In the genomic region with DNA sequence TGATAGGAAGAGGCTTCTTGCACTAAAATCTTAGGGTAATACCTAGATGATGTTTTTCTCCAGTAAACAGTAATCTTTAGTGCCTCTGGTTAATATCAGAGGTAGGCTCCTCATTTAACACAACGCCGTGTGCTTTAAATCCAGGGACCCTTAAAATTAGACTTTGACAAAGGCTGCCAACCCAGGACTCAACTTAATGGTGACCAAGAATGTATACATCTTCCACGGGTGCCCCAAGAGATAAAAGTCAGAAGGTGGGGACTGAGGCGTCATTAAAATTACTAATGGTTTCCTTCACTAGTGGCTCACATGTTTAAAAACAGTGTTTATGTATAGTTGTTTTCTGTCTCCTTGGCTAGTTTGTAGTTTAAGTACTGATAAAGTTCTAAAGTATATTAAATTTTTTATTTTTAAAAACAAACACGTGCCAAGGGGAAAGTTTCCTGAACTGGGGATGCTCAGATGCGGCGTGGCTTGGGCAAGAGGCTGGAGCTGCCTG, we compare ENCODE assay signal across 8 mouse cellular contexts. TPM values are rescaled to one million over a fixed set of nuclear protein-coding genes. Genes with fewer than 3 reads are reported as not detected.
DNase-seq lines count a peak whose midpoint lies in the region; ATAC-seq and TF ChIP-seq lines count a peak whose summit lies in the region.

No protein-coding gene starts in this region.

- ATAC-seq in hindbrain, embryonic 11.5 days (ENCODE audit: low FRiP score) = no peak
- no peak for ATAC-seq in midbrain, embryonic 11.5 days (ENCODE audit: low FRiP score)

- no peak for TF ChIP-seq POLR2A in kidney, adult 2 months (IDR thresholded peaks at IDR 0.05; ENCODE audit: low read depth, low read length)
- no peak for TF ChIP-seq POLR2A in bone marrow, adult 2 months (IDR thresholded peaks at IDR 0.05; ENCODE audit: borderline replicate concordance, control insufficient read depth, low read depth, low read length)

- no peaks in the 10 kb centered on the region for H3K36me3 ChIP-seq in kidney, adult 2 months (ENCODE audit: control insufficient read depth, insufficient read depth, low read length)
- no peaks in the 10 kb centered on the region for H3K36me3 ChIP-seq in hindbrain, embryonic 11.5 days (ENCODE audit: control insufficient read depth, insufficient read depth, low read length)
- H3K36me3 ChIP-seq in midbrain, embryonic 11.5 days (ENCODE audit: control insufficient read depth, insufficient read depth, low read length) = no peaks in the 10 kb centered on the region

- no peak for DNase-seq in kidney, adult 2 months
- DNase-seq in kidney, adult 11 months = no peak
- no peak for DNase-seq in hindbrain, embryonic 11.5 days (ENCODE audit: low spot score)
- DNase-seq in midbrain, embryonic 11.5 days (ENCODE audit: low spot score, missing footprints) = no peak
- DNase-seq in embryo, embryonic 10 days (ENCODE audit: low spot score) = no peak
- no peak for DNase-seq in testis, postnatal 14 days (ENCODE audit: low spot score)
- no peak for DNase-seq in gastrocnemius, postnatal 36 days

- no peak for TF ChIP-seq CTCF in kidney, adult 2 months (conservative IDR thresholded peaks at IDR 0.05; ENCODE audit: insufficient read depth, insufficient read length, low read depth, low read length)
- no peak for TF ChIP-seq CTCF in bone marrow, adult 2 months (IDR thresholded peaks at IDR 0.05; ENCODE audit: control insufficient read depth, insufficient read depth, low read length)

- peak overlapping the region; percentile 89 for H3K4me2 ChIP-seq in hindbrain, embryonic 11.5 days (replicated peaks; ENCODE audit: low read depth, low read length)
- H3K4me2 ChIP-seq in midbrain, embryonic 11.5 days = peak overlapping the region; percentile 79

- intact Hi-C loops in gastrocnemius, postnatal 36 days (cut with DNase I) = no loop called here

- WGBS in kidney, adult 2 months = 43% methylated on average over 7 of the region's 7 CpGs
- WGBS in bone marrow, adult 2 months = 35% methylated on average over 7 of the region's 7 CpGs
- WGBS in hindbrain, embryonic 11.5 days = 33% methylated on average over 7 of the region's 7 CpGs
- WGBS in midbrain, embryonic 11.5 days = 31% methylated on average over 7 of the region's 7 CpGs

- H3K9ac ChIP-seq in hindbrain, embryonic 11.5 days (ENCODE audit: low read depth, low read length) = peak overlapping the region; percentile 99; the same call in 1 of the 2 replicates
- H3K9ac ChIP-seq in midbrain, embryonic 11.5 days (ENCODE audit: low read length) = peak overlapping the region; percentile 99

- H3K27ac ChIP-seq in kidney, adult 2 months (ENCODE audit: insufficient read depth, low read depth, low read length) = peak overlapping the region; percentile 43; the same call in 1 of the 2 replicates
- H3K27ac ChIP-seq in bone marrow, adult 2 months (ENCODE audit: control insufficient read depth, insufficient read depth, low read depth, low read length, poor library complexity) = peak overlapping the region; percentile 98
- H3K27ac ChIP-seq in hindbrain, embryonic 11.5 days (ENCODE audit: low read depth, low read length) = peak overlapping the region; percentile 98
- H3K27ac ChIP-seq in midbrain, embryonic 11.5 days (ENCODE audit: low read depth, low read length) = peak overlapping the region; percentile 98

- H3K9me3 ChIP-seq in hindbrain, embryonic 11.5 days (ENCODE audit: control insufficient read depth, low read length) = no peaks in the 10 kb centered on the region
- no peaks in the 10 kb centered on the region for H3K9me3 ChIP-seq in midbrain, embryonic 11.5 days (ENCODE audit: control insufficient read depth, low read length)

- no peaks in the 10 kb centered on the region for H3K27me3 ChIP-seq in kidney, adult 2 months (replicated peaks; ENCODE audit: control insufficient read depth, insufficient read depth, low read length)
- no peaks in the 10 kb centered on the region for H3K27me3 ChIP-seq in hindbrain, embryonic 11.5 days (ENCODE audit: control insufficient read depth, insufficient read depth, low read length)
- no peaks in the 10 kb centered on the region for H3K27me3 ChIP-seq in midbrain, embryonic 11.5 days (ENCODE audit: control insufficient read depth, insufficient read depth, low read length)

- peaks cover 7% of the 10 kb centered on the region; the same call in 1 of the 2 replicates for H3K4me1 ChIP-seq in kidney, adult 2 months (ENCODE audit: control insufficient read depth, insufficient read depth, low read length)
- H3K4me1 ChIP-seq in bone marrow, adult 2 months (ENCODE audit: control insufficient read depth, insufficient read depth, low read length) = peaks cover 6% of the 10 kb centered on the region; the same call in 1 of the 2 replicates
- H3K4me1 ChIP-seq in hindbrain, embryonic 11.5 days (replicated peaks; ENCODE audit: control insufficient read depth, insufficient read depth, low read length) = peaks cover 8% of the 10 kb centered on the region
- peaks cover 20% of the 10 kb centered on the region for H3K4me1 ChIP-seq in midbrain, embryonic 11.5 days (ENCODE audit: control insufficient read depth, insufficient read depth, low read length)

- H3K4me3 ChIP-seq in kidney, adult 2 months (ENCODE audit: insufficient read depth, low read depth, low read length) = peak overlapping the region; percentile 69
- H3K4me3 ChIP-seq in bone marrow, adult 2 months (replicated peaks; ENCODE audit: control insufficient read depth, low read depth, low read length) = peak overlapping the region; percentile 69
- H3K4me3 ChIP-seq in hindbrain, embryonic 11.5 days (ENCODE audit: low read depth, low read length) = peak overlapping the region; percentile 88
- H3K4me3 ChIP-seq in midbrain, embryonic 11.5 days (ENCODE audit: low read depth, low read length) = peak overlapping the region; percentile 98

RNA-seq across cellular contexts. Expression of gene Anp32b, which starts 0.6 kb away (rescaled TPM):
- polyA plus RNA-seq in kidney, adult 2 months (2012; rRNA removed) = 9.8 and 12.7 TPM in 2 replicates
- polyA plus RNA-seq in bone marrow, adult 2 months (2011; ENCODE audit: insufficient read depth, insufficient read length, low replicate concordance, missing spikeins) = 614 and 712 TPM in 2 replicates
- 271 and 285 TPM in 2 replicates for polyA plus RNA-seq in hindbrain, embryonic 11.5 days (2014; fragmentation: Nextera tagmentation; extraction: Ambion mirVana)
- polyA plus RNA-seq in midbrain, embryonic 11.5 days (2014; fragmentation: Nextera tagmentation; extraction: Ambion mirVana) = 285 and 311 TPM in 2 replicates
- total RNA-seq in gastrocnemius, postnatal 36 days (2021) = 10 to 100 TPM; 54.4 to 64.0 TPM

RNA-seq across cellular contexts. Expression of gene Hemgn, which starts 36.8 kb away (rescaled TPM):
- 0.03 and 0.04 TPM in 2 replicates for polyA plus RNA-seq in kidney, adult 2 months (2012; rRNA removed)
- 152 and 243 TPM in 2 replicates for polyA plus RNA-seq in bone marrow, adult 2 months (2011; ENCODE audit: insufficient read depth, insufficient read length, low replicate concordance, missing spikeins)
- 16.1 and 22.3 TPM in 2 replicates for polyA plus RNA-seq in hindbrain, embryonic 11.5 days (2014; fragmentation: Nextera tagmentation; extraction: Ambion mirVana)
- polyA plus RNA-seq in midbrain, embryonic 11.5 days (2014; fragmentation: Nextera tagmentation; extraction: Ambion mirVana) = 20.4 and 20.5 TPM in 2 replicates
- not detected for total RNA-seq in gastrocnemius, postnatal 36 days (2021)

RNA-seq across cellular contexts. Expression of gene Nans, which starts 39.0 kb away (rescaled TPM):
- 10.8 and 13.8 TPM in 2 replicates for polyA plus RNA-seq in kidney, adult 2 months (2012; rRNA removed)
- polyA plus RNA-seq in bone marrow, adult 2 months (2011; ENCODE audit: insufficient read depth, insufficient read length, low replicate concordance, missing spikeins) = 28.9 and 33.9 TPM in 2 replicates
- polyA plus RNA-seq in hindbrain, embryonic 11.5 days (2014; fragmentation: Nextera tagmentation; extraction: Ambion mirVana) = 79.7 and 88.4 TPM in 2 replicates
- 76.0 and 76.5 TPM in 2 replicates for polyA plus RNA-seq in midbrain, embryonic 11.5 days (2014; fragmentation: Nextera tagmentation; extraction: Ambion mirVana)
- total RNA-seq in gastrocnemius, postnatal 36 days (2021) = 10 to 100 TPM; 15.6 to 18.0 TPM

Comparison
In these comparisons a context has a peak if more than half of its experiments do, and no peak if none do; other contexts are left out.
1. H3K27ac ChIP-seq: peak in every context shown above with its lines; median percentile 98 in bone marrow, adult 2 months; 98 in hindbrain, embryonic 11.5 days; 98 in midbrain, embryonic 11.5 days; 43 in kidney, adult 2 months.
2. RNA of gene Anp32b, which starts 0.6 kb away (polyA plus RNA-seq): 614 to 712 TPM in bone marrow, adult 2 months, 271 to 285 TPM in hindbrain, embryonic 11.5 days and 285 to 311 TPM in midbrain, embryonic 11.5 days; 9.8 to 12.7 TPM in kidney, adult 2 months; every median in the first group is over 10 times any median in the second.
3. RNA of gene Hemgn, which starts 36.8 kb away (polyA plus RNA-seq): 152 to 243 TPM in bone marrow, adult 2 months, 20.4 to 20.5 TPM in midbrain, embryonic 11.5 days and 16.1 to 22.3 TPM in hindbrain, embryonic 11.5 days; 0.03 to 0.04 TPM in kidney, adult 2 months; every median in the first group is over 10 times any median in the second.
4. Peak in every context shown above with its lines, with median percentiles within 50 percentile points of each other: H3K4me3 ChIP-seq.